Mouse (Mus musculus): ENCODE measurements around the gene Spp1.

DNA sequence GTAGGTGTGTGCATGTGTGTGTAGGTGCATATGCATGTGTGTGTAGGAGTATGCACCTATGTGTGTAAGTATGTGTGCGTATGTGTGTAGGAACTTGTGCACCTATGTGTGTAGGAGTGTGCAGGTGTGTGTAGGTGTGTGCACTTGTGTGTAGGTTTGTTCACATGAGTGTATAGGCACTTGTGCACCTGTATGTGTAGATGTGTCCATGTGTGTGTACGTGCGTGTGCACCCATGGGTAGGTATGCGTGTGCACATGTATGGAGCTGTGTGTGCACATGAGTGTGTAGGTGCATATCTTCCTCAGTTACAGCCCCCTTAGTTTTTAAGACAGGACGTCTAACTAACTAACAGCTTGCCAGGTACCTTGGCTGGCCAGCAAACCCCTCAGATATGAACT is 33.7 kb downstream of the Spp1 start:
- TF ChIP-seq POLR2A (IDR thresholded peaks at IDR 0.05; ENCODE audit: insufficient read depth, low read depth, low read length) (no peak), CTCF (IDR thresholded peaks at IDR 0.05) (no peak)

Data from heart, adult 2 months (tissue).